Mouse (Mus musculus) CH12.LX (cell line): ENCODE data around the gene Cntfr. TPM values are rescaled to one million over a fixed set of nuclear protein-coding genes. Genes with fewer than 3 reads are reported as not detected.

Experiments used
- DNase-seq: peaks from one replicate; pipeline ENCODE4 v3.0.0-alpha.2; 2013; ENCODE audit errors: extremely low read depth
- H3K27ac ChIP-seq: 2 replicates; pipeline ENCODE4 v1.5.1; 2012; ENCODE audit warnings: low read depth, mild to moderate bottlenecking, control low read depth, moderate library complexity; ENCODE audit not compliant: insufficient read depth
- H3K27me3 ChIP-seq: replicated peaks from 2 replicates; pipeline ENCODE3; 2012; ENCODE audit warnings: inconsistent platforms
- H3K36me3 ChIP-seq, 2 experiments: replicated peaks in 1 of 2; 2 replicates each; pipeline versions ENCODE3 to v1.6.1; 2012; ENCODE audit warnings: inconsistent platforms in 1 of 2, low read length in 1 of 2, mild to moderate bottlenecking in 1 of 2, mixed read lengths in 1 of 2, moderate library complexity in 1 of 2; ENCODE audit not compliant: control insufficient read depth in 1 of 2, insufficient read depth in 1 of 2
- H3K4me1 ChIP-seq, 2 experiments: 2 replicates each; pipeline ENCODE4 v1.6.1; 2012; ENCODE audit warnings: inconsistent platforms in 1 of 2, moderate library complexity in 1 of 2; ENCODE audit not compliant: insufficient read depth in 2 of 2, control insufficient read depth in 1 of 2
- H3K4me2 ChIP-seq: 2 replicates; pipeline ENCODE4 v1.6.1; 2012; ENCODE audit warnings: low read depth, mild to moderate bottlenecking, control low read depth; ENCODE audit not compliant: poor library complexity, insufficient read depth, severe bottlenecking
- H3K4me3 ChIP-seq, 3 experiments: fragments of 150-350 bp in 1 of 3; sonication (generic) in 1 of 3; replicated peaks in 1 of 3; 2 replicates each; pipeline versions ENCODE3 to v1.5.1; 2011 to 2012; ENCODE audit warnings: low read depth in 2 of 3, low read length in 2 of 3, mild to moderate bottlenecking in 2 of 3, moderate library complexity in 2 of 3, control low read depth in 1 of 3, improper control_type of control experiment in 1 of 3, inconsistent platforms in 1 of 3, mixed read lengths in 1 of 3; ENCODE audit not compliant: poor library complexity in 1 of 3
- H3K79me2 ChIP-seq: replicated peaks from 2 replicates; pipeline ENCODE4 v1.6.1; 2012; ENCODE audit warnings: mild to moderate bottlenecking, moderate library complexity; ENCODE audit not compliant: control insufficient read depth, poor library complexity, insufficient read depth, severe bottlenecking; ENCODE audit errors: extremely low read depth
- H3K9ac ChIP-seq: 2 replicates; pipeline ENCODE4 v1.6.1; 2012; ENCODE audit warnings: low read depth, mild to moderate bottlenecking, control low read depth, moderate library complexity; ENCODE audit not compliant: insufficient read depth
- H3K9me3 ChIP-seq: replicated peaks from 2 replicates; pipeline ENCODE3; 2012; ENCODE audit warnings: low read length, inconsistent platforms, mixed read lengths
- CHD2 ChIP-seq: IDR thresholded peaks from 2 replicates; pipeline ENCODE4 v1.6.1; 2011; ENCODE audit warnings: low read length, improper control_type of control experiment
- ETS1 ChIP-seq: conservative IDR thresholded peaks from 2 replicates; pipeline ENCODE4 v1.6.1; 2012; ENCODE audit warnings: low read depth, mild to moderate bottlenecking, inconsistent platforms, low read length, improper control_type of control experiment, moderate library complexity
- IRF4 ChIP-seq: IDR thresholded peaks from 2 replicates; pipeline ENCODE4 v1.6.1; 2014; ENCODE audit warnings: low read depth, mild to moderate bottlenecking, inconsistent platforms, low read length, improper control_type of control experiment
- MAZ ChIP-seq: IDR thresholded peaks from 2 replicates; pipeline ENCODE4 v1.6.1; 2012; ENCODE audit warnings: low read depth, mild to moderate bottlenecking, inconsistent platforms, low read length, improper control_type of control experiment, moderate library complexity
- MEF2A ChIP-seq: IDR thresholded peaks from 2 replicates; pipeline ENCODE4 v1.6.1; 2014; ENCODE audit warnings: low read depth, mild to moderate bottlenecking, inconsistent platforms, low read length, improper control_type of control experiment, borderline replicate concordance
- MXI1 ChIP-seq: IDR thresholded peaks from 2 replicates; pipeline ENCODE4 v1.6.1; 2011; ENCODE audit warnings: mild to moderate bottlenecking, low read depth, low read length, improper control_type of control experiment
- POLR2A ChIP-seq: IDR thresholded peaks from 2 replicates; pipeline ENCODE4 v1.6.1; 2011; ENCODE audit warnings: low read depth, mild to moderate bottlenecking, improper control_type of control experiment, low read length
- RCOR1 ChIP-seq: conservative IDR thresholded peaks from 2 replicates; pipeline ENCODE4 v1.6.1; 2012; ENCODE audit warnings: low read depth, mild to moderate bottlenecking, inconsistent platforms, low read length, improper control_type of control experiment
- TBP ChIP-seq: conservative IDR thresholded peaks from 2 replicates; pipeline ENCODE4 v1.6.1; 2011; ENCODE audit warnings: low read depth, low read length, improper control_type of control experiment
- UBTF ChIP-seq: IDR thresholded peaks from 2 replicates; pipeline ENCODE4 v1.6.1; 2012; ENCODE audit warnings: low read depth, mild to moderate bottlenecking, inconsistent platforms, low read length, improper control_type of control experiment, moderate library complexity
- USF1 ChIP-seq: IDR thresholded peaks from 2 replicates; pipeline ENCODE4 v1.6.1; 2014; ENCODE audit warnings: low read depth, mild to moderate bottlenecking, inconsistent platforms, low read length, improper control_type of control experiment
- ZKSCAN1 ChIP-seq: IDR thresholded peaks from 2 replicates; pipeline ENCODE4 v1.6.1; 2012; ENCODE audit warnings: low read depth, inconsistent platforms, low read length, improper control_type of control experiment, borderline replicate concordance
- dilution Hi-C: fragments of 300-500 bp; cut with MboI; formaldehyde crosslinking; loops from 2 replicates; pipeline ENCODE4 v1.14.3; 2020; ENCODE audit warnings: low sequenced_read_pairs; ENCODE audit not compliant: extremely low pct_unique_long_range_greater_than_20kb, extremely low pct_ligation_motif_present
- in situ Hi-C: fragments of 300-500 bp; cut with MboI; formaldehyde crosslinking; loops from 3 replicates; pipeline ENCODE4 v1.14.3; 2019; ENCODE audit warnings: low sequenced_read_pairs, low pct_ligation_motif_present, low pct_unique_long_range_greater_than_20kb, mixed read lengths
- polyA plus RNA-seq: library from polyadenylated mRNA; unstranded; fragments of >175 nt; gene quantifications from 2 replicates; pipeline ENCODE4 v1.2.1, GENCODE M21; 2012; ENCODE audit warnings: low read depth; ENCODE audit not compliant: insufficient read length
- total RNA-seq, 2 experiments: library from RNA; depleted of rRNA; stranded (reverse); fragments of 300-350 nt in 1 of 2; fragments of >200 nt in 1 of 2; gene quantifications; 2 replicates each; pipeline ENCODE4 v1.2.3; 2012 to 2014

Cntfr gene
- total and polyA plus RNA-seq, 3 experiments = not detected

GRCm38 (mm10) chr4:41678863-41679262 is 18.0 kb downstream of the Cntfr start:
- no peak overlapping the region for H3K9ac ChIP-seq
- no peak for DNase-seq
- peaks cover 87% of the 10 kb centered on the region for H3K27me3 ChIP-seq
- H3K9me3 ChIP-seq = no peaks in the 10 kb centered on the region
- TF ChIP-seq ZKSCAN1 = no peak
- TF ChIP-seq ETS1 = no peak
- TF ChIP-seq POLR2A = no peak
- no peak for TF ChIP-seq IRF4
- no peak for TF ChIP-seq TBP
- TF ChIP-seq RCOR1 = no peak
- no peak for TF ChIP-seq MAZ
- H3K4me1 ChIP-seq = no peaks in the 10 kb centered on the region
- no peak overlapping the region for H3K4me2 ChIP-seq
- H3K36me3 ChIP-seq = no peaks in the 10 kb centered on the region
- H3K27ac ChIP-seq = no peak overlapping the region
- H3K79me2 ChIP-seq = no peaks in the 10 kb centered on the region
- dilution Hi-C loops = no loop called here
- in situ Hi-C loops = no loop called here
- no peak overlapping the region for H3K4me3 ChIP-seq

DNA sequence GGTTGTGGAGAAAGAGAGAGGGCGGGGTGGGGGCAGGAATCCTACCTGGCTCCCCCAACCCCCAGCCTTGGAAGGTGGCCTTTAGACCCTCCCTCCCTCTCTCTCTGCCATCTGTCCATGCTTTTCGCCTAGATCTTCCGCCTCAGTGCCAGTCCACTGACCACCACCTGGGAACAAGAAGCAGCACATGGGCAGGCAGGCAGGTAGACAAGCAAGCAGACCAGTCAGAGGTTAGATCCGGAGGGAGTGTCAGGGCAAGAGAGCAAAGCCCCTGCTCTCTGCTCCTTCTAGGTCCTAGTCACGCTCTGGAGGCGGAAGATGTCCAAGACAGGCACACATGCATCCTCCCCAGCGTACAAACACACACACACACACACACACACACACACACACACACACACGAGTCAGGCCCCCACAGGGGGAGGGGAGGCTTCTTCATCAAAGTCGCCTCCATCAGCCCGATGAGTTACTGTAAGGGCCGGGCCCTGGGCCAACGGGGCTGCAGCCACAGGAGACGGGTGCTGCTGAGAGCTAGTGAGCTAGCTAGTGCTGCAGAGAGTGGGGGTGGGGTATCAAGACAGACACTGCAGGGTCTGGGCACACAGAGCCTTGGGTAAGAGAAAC is 19.8 kb downstream of the Cntfr start:
- Histone ChIP-seq H3K9ac (no peak overlapping the region), H3K9me3 (no peaks in the 10 kb centered on the region), H3K4me2 (no peak overlapping the region), H3K27me3 (peaks cover 96% of the 10 kb centered on the region), H3K4me1 (peaks cover 0 to 5% of the 10 kb centered on the region in 2 experiments; a peak in 1 of 4 replicates), H3K79me2 (no peaks in the 10 kb centered on the region)
- in situ Hi-C loops = no loop called here
- no peak for DNase-seq
- TF ChIP-seq MEF2A (no peak), UBTF (no peak), IRF4 (no peak), USF1 (no peak), RCOR1 (no peak), CHD2 (no peak), MXI1 (no peak)
- TF ChIP-seq, all 38 proteins: peak for 0
- dilution Hi-C loops = no loop called here
- Histone ChIP-seq H3K27ac (no peak overlapping the region), H3K4me3 (no peak overlapping the region), H3K36me3 (no peaks in the 10 kb centered on the region)
